Mouse (Mus musculus) urinary bladder, postnatal 36 days (tissue): ENCODE measurements around the gene Plau.

Experiments used
- DNase-seq, 2 experiments: peaks; one replicate each; pipeline ENCODE4 v3.0.0; 2022; ENCODE audit warnings: low spot score in 2 of 2, mixed read lengths in 1 of 2

Gene Plau

DNA sequence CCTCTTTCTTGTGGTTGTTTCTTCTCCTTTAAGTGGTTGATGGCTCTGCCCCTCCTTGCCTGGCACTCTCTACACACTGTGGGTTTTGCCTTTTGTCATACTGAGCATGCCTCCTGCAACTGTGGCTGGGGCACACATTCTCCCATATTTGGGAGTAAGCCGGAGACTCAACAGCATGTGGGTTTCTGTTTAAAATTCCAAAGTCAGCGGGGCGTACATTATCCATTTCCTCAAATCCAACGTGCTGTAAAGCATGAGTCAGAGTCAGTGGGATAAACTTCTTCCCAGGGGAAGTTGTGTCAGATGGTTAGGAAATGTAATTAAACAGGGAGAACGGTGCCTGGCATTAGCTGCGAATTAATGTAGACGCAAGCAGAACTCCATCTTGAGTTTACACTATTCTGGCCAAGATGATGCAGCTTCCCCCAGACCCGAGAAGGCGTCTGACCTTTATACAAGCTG, 55.5 kb downstream of the Plau start:
- peak in 1 of 2 experiments; percentile 29 for DNase-seq
